In the genomic region with DNA sequence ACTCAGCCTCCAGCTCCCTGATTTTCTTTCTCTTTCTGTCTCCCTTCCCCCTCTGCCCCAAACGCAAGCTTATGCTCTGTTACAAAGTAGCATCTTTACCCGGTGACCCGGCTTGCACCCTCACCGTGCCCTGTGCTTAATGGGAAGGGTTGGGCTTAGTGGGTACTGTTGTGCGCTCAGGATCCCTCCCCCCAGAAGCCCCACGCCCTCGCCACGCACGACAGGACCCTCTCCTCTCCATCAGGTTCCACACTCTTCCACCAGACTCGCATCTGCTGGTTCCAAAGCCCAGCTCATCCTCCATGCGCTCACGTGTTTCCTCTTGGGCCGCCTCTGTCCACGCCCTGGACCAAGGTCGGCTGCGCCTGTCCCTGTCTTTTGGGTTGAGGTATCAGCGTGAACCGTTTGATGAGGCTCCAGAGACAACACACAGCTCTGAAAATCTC, we compare ENCODE assay signal across 9 mouse cellular contexts. TPM values are rescaled to one million over a fixed set of nuclear protein-coding genes. Genes with fewer than 3 reads are reported as not detected.
DNase-seq lines count a peak whose midpoint lies in the region; ATAC-seq lines count a peak whose summit lies in the region.
"Had no signal": no experiment of that assay in that cellular context is flagged by ENCODE, and none has a peak within 500 bp of the region (broad histone marks: within the 10 kb centered on the region; RNA-seq: fewer than 3 reads in every experiment).

No protein-coding gene starts in this region.

- H3K36me3 ChIP-seq in kidney, embryonic 15.5 days = no peaks in the 10 kb centered on the region
- H3K36me3 ChIP-seq in embryonic facial prominence, embryonic 14.5 days (ENCODE audit: control insufficient read depth, insufficient read depth, low read length) = no peaks in the 10 kb centered on the region
- H3K36me3 ChIP-seq in midbrain, embryonic 16.5 days (ENCODE audit: control insufficient read depth, insufficient read depth, low read length) = no peaks in the 10 kb centered on the region

- DNase-seq in kidney, postnatal 25 days = no peak
- peak; percentile 16 for DNase-seq in adrenal gland, postnatal 10 days
- DNase-seq in embryonic facial prominence, embryonic 14.5 days (ENCODE audit: low spot score) = no peak
- DNase-seq in induced T-regulatory cell, adult 2 months (ENCODE audit: low read depth) = peak; percentile 7
- DNase-seq in spleen, postnatal 36 days (ENCODE audit: low spot score in 2 of 2) = no peak

- H3K4me3 ChIP-seq in kidney, embryonic 15.5 days (replicated peaks) = peak overlapping the region; percentile 87
- peak overlapping the region; percentile 85 for H3K4me3 ChIP-seq in embryonic facial prominence, embryonic 14.5 days (ENCODE audit: low read depth, low read length)
- peak overlapping the region; percentile 86 for H3K4me3 ChIP-seq in midbrain, embryonic 16.5 days (ENCODE audit: low read depth, low read length)

- H3K9me3 ChIP-seq in kidney, embryonic 15.5 days (replicated peaks) = no peaks in the 10 kb centered on the region
- H3K9me3 ChIP-seq in embryonic facial prominence, embryonic 14.5 days (ENCODE audit: control insufficient read depth, low read length) = no peaks in the 10 kb centered on the region
- no peaks in the 10 kb centered on the region for H3K9me3 ChIP-seq in midbrain, embryonic 16.5 days (replicated peaks; ENCODE audit: control insufficient read depth, low read length, poor library complexity, severe bottlenecking)

- WGBS in kidney, embryonic 15.5 days = 0% methylated on average over 18 of the region's 18 CpGs
- under 1% methylated on average over 17 of the region's 18 CpGs for WGBS in embryonic facial prominence, embryonic 14.5 days
- under 1% methylated on average over 18 of the region's 18 CpGs for WGBS in midbrain, embryonic 16.5 days

- H3K27me3 ChIP-seq in kidney, embryonic 15.5 days = peaks cover 75% of the 10 kb centered on the region
- peaks cover 4% of the 10 kb centered on the region; the same call in 1 of the 2 replicates for H3K27me3 ChIP-seq in embryonic facial prominence, embryonic 14.5 days (replicated peaks; ENCODE audit: control insufficient read depth, insufficient read depth, low read length)
- H3K27me3 ChIP-seq in midbrain, embryonic 16.5 days (ENCODE audit: control insufficient read depth, insufficient read depth, low read depth, low read length) = no peaks in the 10 kb centered on the region

- ATAC-seq in kidney, embryonic 15.5 days (replicated peaks; ENCODE audit: low FRiP score) = peak; percentile 38; the same call in 1 of the 2 replicates
- 0 out of 2 replicates have a peak, but pooled peaks have one; percentile 0 for ATAC-seq in embryonic facial prominence, embryonic 14.5 days (ENCODE audit: low read depth)
- ATAC-seq in midbrain, embryonic 16.5 days = peak; percentile 66
- no peak for ATAC-seq in monocyte, adult 5-6 weeks (replicated peaks; ENCODE audit: insufficient number of reproducible peaks, low FRiP score, low TSS enrichment, poor library complexity, severe bottlenecking)

- H3K4me1 ChIP-seq in kidney, embryonic 15.5 days = peaks cover 36% of the 10 kb centered on the region
- H3K4me1 ChIP-seq in embryonic facial prominence, embryonic 14.5 days (ENCODE audit: control insufficient read depth, insufficient read depth, low read length) = peaks cover 18% of the 10 kb centered on the region
- peaks cover 23% of the 10 kb centered on the region for H3K4me1 ChIP-seq in midbrain, embryonic 16.5 days (ENCODE audit: control insufficient read depth, insufficient read depth, low read length)

- peak overlapping the region; percentile 98 for H3K4me2 ChIP-seq in kidney, embryonic 15.5 days
- H3K4me2 ChIP-seq in embryonic facial prominence, embryonic 14.5 days (ENCODE audit: low read depth, low read length) = peak overlapping the region; percentile 76
- peak overlapping the region; percentile 82 for H3K4me2 ChIP-seq in midbrain, embryonic 16.5 days (ENCODE audit: low read length)

- no peak overlapping the region for H3K27ac ChIP-seq in kidney, embryonic 15.5 days
- peak overlapping the region; percentile 84 for H3K27ac ChIP-seq in embryonic facial prominence, embryonic 14.5 days (replicated peaks; ENCODE audit: low read depth, low read length)
- H3K27ac ChIP-seq in midbrain, embryonic 16.5 days (ENCODE audit: low read length) = peak overlapping the region; percentile 99

- H3K9ac ChIP-seq in kidney, embryonic 15.5 days = peak overlapping the region; percentile 73
- H3K9ac ChIP-seq in embryonic facial prominence, embryonic 14.5 days (ENCODE audit: low read depth, low read length) = peak overlapping the region; percentile 87
- H3K9ac ChIP-seq in midbrain, embryonic 16.5 days (ENCODE audit: low read depth, low read length) = peak overlapping the region; percentile 98

RNA-seq across cellular contexts. Expression of gene 9030612E09Rik, which starts 0.7 kb away (rescaled TPM):
- 0.71 and 0.96 TPM in 2 replicates for polyA plus RNA-seq in kidney, embryonic 15.5 days (2015; fragmentation: Nextera tagmentation; extraction: Ambion mirVana)
- under 1 TPM; 0.33 to 0.51 TPM for total RNA-seq in adrenal gland, postnatal 10 days (2021)
- 0.93 and 1.5 TPM in 2 replicates for polyA plus RNA-seq in embryonic facial prominence, embryonic 14.5 days (2014; fragmentation: Nextera tagmentation; extraction: Ambion mirVana)
- 1.8 and 2.6 TPM in 2 replicates for polyA plus RNA-seq in midbrain, embryonic 16.5 days (2015; fragmentation: Nextera tagmentation; extraction: Ambion mirVana)
- not detected in 3 replicates for total RNA-seq in monocyte, adult 5-6 weeks (2017)
- total RNA-seq: hematopoietic stem cell, adult 5-6 weeks had no signal

RNA-seq across cellular contexts. Expression of gene Sobp, which starts 0.8 kb away (rescaled TPM):
- 2.1 TPM in 2 replicates for polyA plus RNA-seq in kidney, embryonic 15.5 days (2015; fragmentation: Nextera tagmentation; extraction: Ambion mirVana)
- 1 to 10 TPM; 2.8 to 5.3 TPM for total RNA-seq in adrenal gland, postnatal 10 days (2021)
- polyA plus RNA-seq in embryonic facial prominence, embryonic 14.5 days (2014; fragmentation: Nextera tagmentation; extraction: Ambion mirVana) = 4.5 and 4.7 TPM in 2 replicates
- 12.4 and 14.4 TPM in 2 replicates for polyA plus RNA-seq in midbrain, embryonic 16.5 days (2015; fragmentation: Nextera tagmentation; extraction: Ambion mirVana)
- total RNA-seq in monocyte, adult 5-6 weeks (2017) = not detected in 3 replicates
- total RNA-seq: hematopoietic stem cell, adult 5-6 weeks had no signal

RNA-seq across cellular contexts. Expression of gene Pdss2, which starts 46.1 kb away (rescaled TPM):
- 14.5 and 15.3 TPM in 2 replicates for polyA plus RNA-seq in kidney, embryonic 15.5 days (2015; fragmentation: Nextera tagmentation; extraction: Ambion mirVana)
- 10 to 100 TPM; 16.1 to 19.5 TPM for total RNA-seq in adrenal gland, postnatal 10 days (2021)
- polyA plus RNA-seq in embryonic facial prominence, embryonic 14.5 days (2014; fragmentation: Nextera tagmentation; extraction: Ambion mirVana) = 8.6 and 9.5 TPM in 2 replicates
- 16.8 and 21.6 TPM in 2 replicates for polyA plus RNA-seq in midbrain, embryonic 16.5 days (2015; fragmentation: Nextera tagmentation; extraction: Ambion mirVana)
- total RNA-seq in monocyte, adult 5-6 weeks (2017) = 4.7 to 13.1 TPM (median 6.2 TPM) in 3 replicates

Comparison
In these comparisons a context has a peak if more than half of its experiments do, and no peak if none do; other contexts are left out.
1. DNase-seq: peak in adrenal gland, postnatal 10 days (single experiment) and induced T-regulatory cell, adult 2 months (single experiment); none in kidney, postnatal 25 days (0 of 2), embryonic facial prominence, embryonic 14.5 days (single experiment) and spleen, postnatal 36 days (0 of 2).
2. Peak in every context shown above with its lines, with median percentiles within 50 percentile points of each other: H3K4me2 ChIP-seq, H3K4me3 ChIP-seq and H3K9ac ChIP-seq.